Mouse (Mus musculus): ENCODE data around the gene Thsd4. TPM values are rescaled to one million over a fixed set of nuclear protein-coding genes. Genes with fewer than 3 reads are reported as not detected.

Gene Thsd4
- total RNA-seq, 2 experiments from 2014 or later, result 7.5 to 8.9 TPM

DNA sequence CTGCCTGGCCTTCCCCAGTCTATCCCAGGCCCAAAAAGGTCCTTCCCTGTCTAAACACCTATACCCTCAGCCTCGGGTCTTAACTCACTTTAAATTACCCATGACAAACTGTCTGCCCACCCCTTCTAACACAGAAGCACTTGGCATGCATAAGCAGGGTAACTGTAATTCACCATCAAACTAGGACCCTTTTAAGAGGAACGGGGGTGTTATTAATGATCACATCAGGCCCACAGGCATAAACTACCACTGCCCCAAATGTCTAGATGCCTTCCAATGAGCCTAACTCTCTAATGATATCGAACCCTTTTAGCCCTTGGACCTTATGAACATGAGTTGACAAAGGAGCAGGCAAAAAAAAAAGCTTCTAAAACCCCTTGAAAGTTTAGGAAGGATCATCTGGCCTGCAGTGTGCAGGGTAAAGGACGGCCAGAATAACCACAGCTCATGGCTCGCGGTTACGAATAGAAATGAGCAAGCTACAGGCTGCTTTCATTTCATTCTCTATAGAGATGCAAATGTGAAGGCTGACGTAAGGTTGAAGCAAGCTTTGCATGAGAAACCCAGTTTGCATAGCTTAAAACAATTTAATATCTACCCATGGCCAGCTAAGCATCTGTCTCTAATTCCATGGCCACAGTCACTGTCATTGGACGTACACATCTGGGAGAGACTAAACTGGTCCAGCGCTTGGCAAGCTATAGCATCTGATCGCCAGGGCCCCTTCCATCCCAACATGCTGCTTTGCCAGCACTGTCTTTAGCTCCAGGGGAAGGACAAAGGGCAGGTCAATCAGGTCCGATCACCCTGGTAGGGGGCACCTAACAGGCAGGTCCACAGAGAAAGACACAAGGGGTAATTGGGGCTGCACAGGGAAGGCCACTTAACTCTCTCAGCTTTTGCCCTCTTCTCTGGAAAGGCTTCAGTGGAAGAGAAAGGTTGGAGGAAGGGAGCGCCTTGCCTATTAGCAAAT is 61.5 kb downstream of the Thsd4 start:
- DNase-seq (ENCODE audit: low spot score in 2 of 2), result peak in 1 of 2 experiments; percentile 19
- intact Hi-C loops (cut with DNase I), result no loop called here

GRCm38 (mm10) chr9:60458468-60458962 is 63.3 kb downstream of the Thsd4 start:
- DNase-seq (ENCODE audit: low spot score in 2 of 2), result peak; percentile 19 to 31

DNA sequence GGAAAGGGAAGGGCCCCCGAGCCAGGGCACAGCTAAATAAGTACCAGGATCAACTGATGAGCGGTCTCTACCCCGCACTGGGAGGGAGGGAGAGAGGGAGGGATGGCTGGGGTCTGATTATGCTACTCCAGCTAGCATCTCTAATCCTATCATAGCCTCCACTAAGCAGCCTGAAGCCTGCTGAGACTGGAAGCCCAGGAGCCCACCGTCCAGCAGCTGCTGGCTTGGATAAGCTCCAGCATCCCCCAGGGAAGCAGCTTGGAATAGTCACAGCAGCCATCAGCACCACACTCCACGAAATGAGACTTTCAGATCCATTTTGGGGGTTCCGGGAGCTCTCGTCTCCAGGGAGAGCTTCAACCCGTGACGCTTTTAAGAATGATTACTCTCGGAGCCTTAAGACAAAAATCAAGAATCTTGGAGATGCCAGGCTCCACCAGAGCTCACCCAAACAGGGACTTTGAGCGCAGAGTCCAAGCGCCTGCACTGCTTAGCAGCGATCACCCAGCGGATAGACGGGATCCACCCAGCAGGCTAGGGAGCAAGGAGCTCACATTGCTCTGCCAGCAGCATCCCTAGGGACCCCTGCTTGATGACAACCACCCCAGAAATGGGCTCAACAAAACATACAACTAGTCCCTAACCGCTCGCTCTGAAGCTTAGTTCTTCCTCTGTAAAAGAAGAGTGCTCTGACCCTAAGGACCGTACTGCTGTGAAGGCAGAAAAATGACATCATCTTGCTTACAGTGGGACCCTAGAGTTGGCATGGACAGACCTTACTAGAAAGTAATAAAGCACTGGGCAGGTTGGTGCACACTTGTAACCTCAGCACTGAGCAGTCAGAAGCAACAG is 64.3 kb downstream of the Thsd4 start:
- DNase-seq (ENCODE audit: low spot score in 2 of 2), result peak; percentile 56 to 66
- intact Hi-C loops (cut with DNase I), result no loop called here

More at GRCm38 (mm10) chr9:60458468-60458962, 63.3 kb downstream of the Thsd4 start:
- intact Hi-C loops (cut with DNase I), result no loop called here

- intact Hi-C loops (cut with DNase I), result no loop called here
Measured at GRCm38 (mm10) chr9:60456651-60457050, 65.2 kb downstream of the Thsd4 start.

DNA sequence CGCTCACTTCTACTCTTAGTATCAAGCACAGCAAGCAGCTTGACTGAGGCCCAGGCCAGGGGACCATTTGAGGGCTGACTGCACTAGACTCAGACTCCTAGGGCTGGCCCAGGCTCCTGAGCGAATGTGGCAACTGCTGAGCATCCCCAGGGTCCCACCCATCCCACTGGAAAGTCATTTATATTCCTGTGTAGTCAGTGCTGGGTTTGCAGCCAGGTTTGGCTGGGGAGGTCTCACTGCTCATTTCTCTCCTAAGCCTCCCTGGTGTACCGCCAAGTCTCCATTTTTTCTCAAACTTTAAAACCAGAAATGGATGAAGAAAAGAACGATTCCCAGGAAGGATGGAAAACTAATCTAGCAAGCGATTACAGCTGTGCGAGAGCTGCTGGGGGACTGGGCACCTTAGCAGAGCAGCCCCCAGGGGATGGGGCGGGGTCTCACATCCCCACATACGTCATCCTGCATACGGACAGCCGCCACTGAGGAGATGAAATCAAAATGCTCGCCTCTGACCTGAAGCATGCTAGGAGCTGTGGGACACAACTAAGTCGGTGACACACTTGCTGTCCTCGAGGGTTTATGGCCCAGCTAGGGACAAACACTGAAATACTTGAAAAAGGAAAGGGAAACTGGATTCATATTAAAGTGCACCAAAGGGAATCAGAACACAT is 67.3 kb downstream of the Thsd4 start:
- intact Hi-C loops (cut with DNase I), result no loop called here
- DNase-seq (ENCODE audit: low spot score in 2 of 2), result no peak

More at GRCm38 (mm10) chr9:60456651-60457050, 65.2 kb downstream of the Thsd4 start:
- DNase-seq (ENCODE audit: low spot score in 2 of 2), result peak; percentile 45 to 80

GRCm38 (mm10) chr9:60449498-60449897 is 72.3 kb downstream of the Thsd4 start:
- intact Hi-C loops (cut with DNase I), result no loop called here
- no peak for DNase-seq (ENCODE audit: low spot score in 2 of 2)

DNA sequence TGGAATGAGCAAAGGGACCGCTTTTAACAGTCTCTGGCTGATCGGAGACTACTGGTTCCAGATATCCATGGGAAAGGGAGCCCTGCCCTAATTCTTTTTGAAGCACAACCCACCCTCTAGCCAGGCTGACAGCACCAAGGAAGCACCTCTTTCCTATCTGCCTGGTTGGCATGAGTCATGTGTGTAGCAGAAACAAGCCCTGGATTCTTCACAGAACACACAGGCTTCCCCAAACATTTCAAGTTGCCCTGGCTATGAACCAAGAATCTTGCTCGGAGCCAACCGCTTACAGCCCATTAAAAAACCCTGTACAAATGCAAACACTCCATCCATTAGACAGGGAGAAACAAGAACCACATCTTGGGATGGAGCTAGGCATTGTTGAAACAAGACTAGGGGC is 76.0 kb downstream of the Thsd4 start:
- DNase-seq (ENCODE audit: low spot score in 2 of 2), result peak in 1 of 2 experiments; percentile 25

GRCm38 (mm10) chr9:60441274-60441902 is 80.5 kb downstream of the Thsd4 start:
- intact Hi-C loops (cut with DNase I), result no loop called here
- DNase-seq (ENCODE audit: low spot score in 2 of 2), result no peak

More for the DNA sequence above, 76.0 kb downstream of the Thsd4 start:
- intact Hi-C loops (cut with DNase I), result no loop called here

DNA sequence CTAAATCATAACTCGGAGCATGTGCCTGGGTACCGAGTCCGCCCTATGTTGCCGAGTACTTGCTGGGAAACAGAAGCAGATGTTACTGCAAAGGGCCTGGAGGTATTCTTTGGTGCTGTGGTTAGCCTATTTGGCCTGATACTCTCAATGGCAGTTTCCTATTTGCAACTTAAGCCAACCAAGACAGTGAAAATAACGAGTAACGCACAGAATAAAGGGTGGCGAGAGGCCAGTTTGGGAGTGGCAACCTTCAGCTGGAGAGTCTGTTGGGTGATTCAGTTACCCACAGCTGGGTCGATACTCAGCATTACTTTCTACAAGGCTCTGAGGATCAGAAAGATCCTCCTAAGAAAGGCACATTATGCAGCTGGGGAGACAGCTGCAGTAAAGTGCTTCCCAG is 81.3 kb downstream of the Thsd4 start:
- intact Hi-C loops (cut with DNase I), result no loop called here
- no peak for DNase-seq (ENCODE audit: low spot score in 2 of 2)

- intact Hi-C loops (cut with DNase I), result no loop called here
- DNase-seq (ENCODE audit: low spot score in 2 of 2), result no peak
Measured at GRCm38 (mm10) chr9:60436246-60436645, 85.6 kb downstream of the Thsd4 start.

DNA sequence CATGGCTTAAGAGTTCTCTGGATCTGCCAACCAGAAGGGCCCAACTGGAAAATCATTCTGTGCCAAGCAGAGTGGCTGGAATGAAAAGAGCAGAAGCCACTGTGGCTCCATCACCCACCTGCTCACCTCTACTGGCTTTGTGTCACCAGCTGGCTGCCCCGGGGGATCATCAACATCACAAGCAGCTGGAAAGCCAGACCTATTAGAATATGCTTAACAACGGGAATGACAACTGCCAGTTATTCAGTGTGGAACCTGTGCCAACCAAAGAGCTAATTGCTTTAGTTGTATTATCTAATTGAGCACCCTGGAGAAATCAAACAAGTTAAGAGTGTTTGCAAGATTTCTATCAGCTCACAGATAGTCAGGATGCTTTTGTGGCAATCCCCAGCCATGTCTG is 87.8 kb downstream of the Thsd4 start:
- intact Hi-C loops (cut with DNase I), result no loop called here

DNA sequence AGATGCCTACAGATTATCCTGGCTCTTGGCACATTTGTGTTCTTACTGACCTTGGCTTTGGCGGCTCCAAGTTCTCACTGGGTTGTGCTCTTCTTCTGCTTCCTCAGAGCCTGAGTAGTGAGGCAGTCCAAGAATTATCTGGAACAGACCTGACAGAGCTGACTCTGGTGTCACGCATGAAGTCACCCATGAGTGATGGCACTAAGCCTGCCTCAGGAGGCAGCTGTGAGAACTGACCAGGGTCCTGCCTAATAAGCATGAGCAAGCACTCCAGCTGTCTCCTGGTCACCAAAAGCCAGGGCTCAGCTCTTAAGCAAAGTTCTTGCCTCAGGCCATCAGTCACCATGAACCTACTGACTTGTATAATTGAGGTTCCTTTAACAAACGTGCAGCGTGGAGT is 89.9 kb downstream of the Thsd4 start:
- no peak for DNase-seq (ENCODE audit: low spot score in 2 of 2)
- intact Hi-C loops (cut with DNase I), result no loop called here

More for the DNA sequence above, 87.8 kb downstream of the Thsd4 start:
- DNase-seq (ENCODE audit: low spot score in 2 of 2), result no peak

DNA sequence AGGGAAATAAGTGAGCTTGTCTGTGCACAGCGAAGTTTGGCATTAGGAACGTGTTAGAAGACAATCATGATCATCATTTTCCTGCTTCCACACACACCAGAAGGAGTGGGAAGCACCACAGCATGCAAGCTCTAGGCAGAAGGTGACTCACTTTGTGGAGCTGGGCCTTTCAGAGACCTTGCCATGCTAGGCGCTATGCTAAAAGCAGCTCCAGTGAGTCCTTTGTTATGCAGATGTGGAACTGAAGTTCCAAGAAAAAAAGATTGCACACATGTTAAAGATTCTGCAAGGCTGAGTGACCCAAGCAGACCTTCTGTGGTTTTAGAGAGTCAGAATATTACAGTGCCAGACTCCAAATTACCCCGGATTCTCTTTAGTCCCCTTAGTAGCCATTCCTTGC is 91.8 kb downstream of the Thsd4 start:
- peak in 1 of 2 experiments; percentile 13 for DNase-seq (ENCODE audit: low spot score in 2 of 2)
- intact Hi-C loops (cut with DNase I), result no loop called here

- no peak for DNase-seq (ENCODE audit: low spot score in 2 of 2)
- intact Hi-C loops (cut with DNase I), result no loop called here
Measured at GRCm38 (mm10) chr9:60414076-60414755, 107.6 kb downstream of the Thsd4 start.

DNA sequence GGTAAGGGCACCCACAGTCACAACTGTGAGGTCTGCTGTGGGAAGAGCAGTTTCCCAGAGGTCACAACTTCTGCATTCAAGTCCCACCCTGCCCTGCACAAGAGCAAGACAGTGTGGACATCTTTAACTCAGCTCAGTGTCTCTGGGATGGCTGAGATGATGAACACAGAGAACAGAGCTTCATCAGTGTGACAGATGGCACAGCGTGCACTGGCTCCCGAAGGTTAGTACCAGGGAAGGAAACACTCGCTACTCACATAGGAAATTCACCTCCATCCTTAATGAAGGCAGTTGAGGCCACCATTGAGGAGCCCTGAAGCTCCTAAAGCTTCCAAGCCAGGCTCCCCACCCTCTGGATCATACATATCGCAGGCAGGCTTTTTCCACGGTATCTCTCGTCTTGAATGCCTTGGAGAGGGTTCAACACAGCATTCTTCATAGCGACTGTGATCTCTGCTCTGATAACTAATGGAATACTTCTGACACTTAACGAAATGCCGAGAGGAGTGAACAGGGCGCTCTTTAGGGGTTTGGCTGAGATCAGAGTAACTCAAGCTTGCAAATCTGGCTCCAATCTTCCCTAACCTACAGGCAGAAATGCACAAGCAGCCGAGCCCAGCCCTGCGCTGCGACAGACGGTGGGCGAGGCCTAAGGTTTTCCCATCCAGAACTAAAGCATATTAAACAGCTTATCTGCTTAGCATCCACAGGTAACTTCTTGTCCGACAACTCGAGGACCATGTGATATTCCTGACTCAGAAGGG is 110.8 kb downstream of the Thsd4 start:
- no peak for DNase-seq (ENCODE audit: low spot score in 2 of 2)
- intact Hi-C loops (cut with DNase I), result no loop called here

GRCm38 (mm10) chr9:60407374-60407773 is 114.5 kb downstream of the Thsd4 start:
- intact Hi-C loops (cut with DNase I), result no loop called here
- no peak for DNase-seq (ENCODE audit: low spot score in 2 of 2)

GRCm38 (mm10) chr9:60405777-60406176 is 116.1 kb downstream of the Thsd4 start:
- intact Hi-C loops (cut with DNase I), result no loop called here
- no peak for DNase-seq (ENCODE audit: low spot score in 2 of 2)

- intact Hi-C loops (cut with DNase I), result no loop called here
- no peak for DNase-seq (ENCODE audit: low spot score in 2 of 2)
Measured at GRCm38 (mm10) chr9:60402681-60403080, 119.2 kb downstream of the Thsd4 start.

Data from left cerebral cortex, postnatal 14 days (tissue).